Mouse (Mus musculus) urinary bladder, postnatal 36 days (tissue): ENCODE measurements around the gene Med12.
"Not testable (repeated sequence)": the region's sequence is repeated elsewhere in the genome, so short reads cannot be mapped to it uniquely, and the experiment has no call there.

Experiments used
- DNase-seq, 2 experiments: peaks; one replicate each; pipeline ENCODE4 v3.0.0; 2022; ENCODE audit warnings: low spot score in 2 of 2, mixed read lengths in 1 of 2

Gene Med12

DNA sequence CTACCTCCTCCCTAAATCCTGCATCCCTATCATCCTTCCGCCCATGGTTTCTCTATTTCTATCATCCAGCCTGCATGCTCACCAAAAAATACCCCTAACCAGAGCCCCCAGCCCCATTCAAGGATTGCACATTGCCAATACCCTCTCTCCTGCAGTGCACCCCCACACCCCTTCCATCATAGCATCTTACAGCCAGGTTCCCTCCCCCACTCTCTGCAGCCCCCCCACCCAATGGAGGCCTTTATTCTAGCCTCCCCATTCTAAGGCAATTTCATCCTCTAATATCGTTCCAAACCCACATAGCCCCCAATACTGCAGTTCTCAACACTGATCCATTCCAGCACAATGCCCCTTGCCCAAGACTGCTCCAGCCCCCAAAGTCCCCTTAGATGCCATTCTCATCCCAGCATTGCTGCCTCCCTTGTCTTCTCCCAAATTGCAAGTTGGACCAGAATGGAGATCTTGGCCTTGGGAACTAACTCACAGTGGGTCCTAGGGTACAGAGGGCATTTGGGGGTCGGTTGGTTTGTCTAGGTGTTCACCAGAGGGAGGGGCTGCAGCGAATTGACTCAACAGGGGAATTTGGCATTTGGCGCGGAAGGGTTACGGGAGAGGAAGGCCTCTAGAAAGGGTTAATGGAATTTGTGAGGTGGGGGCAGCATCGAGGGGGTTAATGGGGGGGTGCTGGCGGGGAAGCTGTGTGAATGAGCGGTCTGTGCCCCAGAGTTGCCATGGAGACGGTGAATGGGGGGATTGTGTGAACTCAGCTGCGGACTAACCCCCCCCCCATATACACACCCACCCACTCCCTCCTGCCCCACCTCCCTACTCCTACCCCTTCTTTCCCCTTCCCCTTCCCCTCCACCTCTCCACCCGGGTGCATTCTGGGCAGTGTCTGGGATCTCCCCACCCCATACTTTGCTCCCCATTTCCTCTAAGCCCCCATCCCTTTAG lies 25.9 kb downstream of the Med12 start:
- no peak for DNase-seq

DNA sequence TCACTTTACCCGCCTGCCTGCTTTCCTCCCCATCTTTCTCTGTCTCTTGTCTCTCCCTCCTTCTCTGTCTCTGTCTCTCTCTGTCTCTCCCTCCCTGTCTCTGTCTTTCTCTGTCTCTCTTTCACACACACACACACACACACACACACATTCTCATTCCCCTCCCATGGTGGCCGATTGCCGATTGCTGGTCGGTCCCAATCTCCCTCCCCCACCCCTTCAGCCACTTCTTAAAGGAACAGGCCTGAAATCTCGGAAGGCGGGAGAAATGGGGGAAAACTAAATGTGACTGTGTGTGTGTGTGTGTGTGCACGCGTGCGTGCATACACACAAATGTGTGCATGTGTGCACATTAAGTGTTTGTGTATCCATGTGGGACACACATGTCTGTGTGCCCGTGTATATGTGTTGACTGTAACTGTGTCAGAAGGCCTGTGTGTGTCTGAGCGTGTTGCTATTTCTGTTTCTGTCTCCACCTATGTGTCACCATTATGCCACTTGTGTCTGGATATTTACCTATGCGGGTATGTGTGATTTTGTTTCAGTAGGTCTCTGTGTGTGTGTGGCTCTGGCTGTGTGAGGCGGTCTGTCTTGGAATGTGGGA lies 26.7 kb downstream of the Med12 start:
- no peak for DNase-seq

GRCm38 (mm10) chrX:101301654-101302053 lies 27.8 kb downstream of the Med12 start:
- DNase-seq: no peak

- DNase-seq: no peak
Observed at GRCm38 (mm10) chrX:101304646-101305045, 30.8 kb downstream of the Med12 start.

- DNase-seq: no peak
Observed at GRCm38 (mm10) chrX:101309299-101309698, 35.5 kb downstream of the Med12 start.

DNA sequence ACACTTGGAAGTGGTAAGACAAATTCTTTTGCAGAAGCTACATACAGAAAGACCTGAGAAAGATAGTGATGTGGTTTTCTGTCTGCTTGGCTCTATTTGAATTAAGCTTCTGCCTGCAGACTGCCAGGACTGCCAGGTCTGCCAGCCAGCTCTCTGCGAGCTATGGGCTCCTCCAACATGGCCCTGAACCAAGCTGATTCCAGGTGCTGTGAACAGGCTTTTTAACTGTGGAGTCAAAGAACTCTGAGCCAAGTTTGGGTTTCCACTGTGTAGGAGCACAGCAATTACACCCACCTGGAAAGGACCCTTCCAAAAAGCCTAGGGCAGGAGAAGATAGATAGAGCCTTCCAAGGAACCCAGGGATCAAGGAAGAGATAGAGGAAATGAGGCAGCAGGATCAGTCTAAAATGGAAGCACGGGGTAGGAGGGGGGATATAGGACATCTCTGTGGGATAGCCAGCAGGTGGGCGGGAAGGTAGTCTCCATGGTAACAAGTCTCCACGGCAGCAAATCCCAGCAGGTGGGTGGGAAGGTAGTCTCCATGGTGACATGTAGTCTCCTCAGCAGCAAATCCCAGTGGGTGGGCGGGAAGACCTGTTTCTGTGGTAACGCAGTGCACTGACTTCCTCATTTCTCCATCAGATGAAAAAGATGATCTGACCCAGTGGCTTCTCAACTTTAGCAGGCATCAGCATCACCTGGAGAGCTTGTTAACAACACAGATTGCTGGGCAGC lies 40.0 kb downstream of the Med12 start:
- no peak for DNase-seq

GRCm38 (mm10) chrX:101319775-101320174 lies 45.9 kb downstream of the Med12 start:
- DNase-seq: no peak

DNA sequence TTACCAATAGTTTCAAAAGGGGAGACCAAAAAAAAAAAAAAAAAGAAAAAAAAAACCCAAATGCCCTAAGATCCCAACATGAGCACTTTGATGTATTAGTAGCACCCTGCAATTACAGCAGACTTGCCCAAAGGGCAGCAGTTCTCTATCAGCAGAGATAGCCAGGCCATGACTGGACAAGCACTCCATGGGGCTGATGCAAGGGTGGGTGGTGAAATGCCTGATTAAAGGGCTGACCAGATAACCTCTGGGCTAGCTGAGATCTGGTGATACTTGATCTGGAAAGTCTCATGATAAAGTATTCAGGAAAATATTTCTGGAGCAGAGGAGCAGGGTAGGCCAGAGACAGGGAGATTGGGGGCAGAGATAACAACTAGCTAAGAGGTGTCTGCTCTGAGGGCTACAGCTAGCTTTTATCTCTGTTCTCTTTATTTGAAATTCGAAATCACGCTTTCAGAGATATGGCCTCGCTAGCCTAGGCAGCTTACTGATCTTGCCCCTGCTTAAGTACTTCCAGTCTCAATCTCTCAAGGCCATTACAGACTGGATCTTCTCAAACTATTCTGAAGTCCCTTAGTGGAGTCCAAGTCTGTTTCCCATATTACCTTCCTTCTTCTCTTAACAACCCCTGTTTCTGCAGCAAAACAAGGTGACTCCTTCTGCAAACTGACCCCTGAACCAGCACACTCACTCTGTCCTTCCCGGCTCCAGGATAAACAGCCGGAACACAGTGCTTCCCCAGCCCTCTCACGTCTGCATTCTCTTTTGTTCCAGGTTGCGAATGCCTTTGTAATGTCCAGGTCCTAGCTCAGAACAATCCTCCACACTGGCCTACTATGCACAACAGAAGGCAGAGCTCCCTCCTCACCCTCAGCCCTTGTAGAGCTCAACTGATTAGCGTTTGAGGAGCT lies 52.4 kb downstream of the Med12 start:
- no peak for DNase-seq

DNA sequence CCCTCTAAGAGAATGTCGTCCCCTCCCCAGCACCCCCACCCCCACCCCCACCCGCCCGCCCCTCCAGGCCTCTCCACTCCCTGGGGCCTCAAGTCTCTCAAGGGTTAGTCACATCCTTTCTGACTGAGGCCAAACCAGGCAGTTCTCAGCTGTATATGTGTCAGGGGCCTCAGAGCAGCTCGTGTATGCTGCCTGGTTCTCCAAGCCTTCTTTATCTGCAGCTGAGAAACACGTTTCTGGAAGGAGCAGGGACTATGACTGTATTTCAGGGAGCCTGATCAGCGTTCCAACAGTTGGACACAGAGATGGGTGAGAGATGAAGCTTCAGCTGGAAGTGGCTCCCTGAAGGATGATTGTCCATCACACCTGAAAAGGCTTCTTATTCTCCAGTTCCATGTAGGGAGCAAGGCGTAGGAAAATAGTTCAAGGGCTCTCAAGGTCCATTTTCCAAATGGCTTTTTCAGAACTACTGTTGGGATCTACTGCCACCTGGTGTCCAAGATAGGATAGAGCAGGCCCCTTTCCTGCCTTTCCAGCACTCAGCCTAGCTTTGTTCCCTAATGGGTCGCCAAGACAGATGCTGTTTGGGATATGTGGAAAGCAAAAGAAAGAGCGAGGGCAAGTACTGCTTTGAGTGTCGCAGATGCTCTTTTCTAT lies 55.7 kb downstream of the Med12 start:
- DNase-seq: peak; percentile 38 to 40

- no peak for DNase-seq
Observed at GRCm38 (mm10) chrX:101332031-101332374, 58.2 kb downstream of the Med12 start.

DNA sequence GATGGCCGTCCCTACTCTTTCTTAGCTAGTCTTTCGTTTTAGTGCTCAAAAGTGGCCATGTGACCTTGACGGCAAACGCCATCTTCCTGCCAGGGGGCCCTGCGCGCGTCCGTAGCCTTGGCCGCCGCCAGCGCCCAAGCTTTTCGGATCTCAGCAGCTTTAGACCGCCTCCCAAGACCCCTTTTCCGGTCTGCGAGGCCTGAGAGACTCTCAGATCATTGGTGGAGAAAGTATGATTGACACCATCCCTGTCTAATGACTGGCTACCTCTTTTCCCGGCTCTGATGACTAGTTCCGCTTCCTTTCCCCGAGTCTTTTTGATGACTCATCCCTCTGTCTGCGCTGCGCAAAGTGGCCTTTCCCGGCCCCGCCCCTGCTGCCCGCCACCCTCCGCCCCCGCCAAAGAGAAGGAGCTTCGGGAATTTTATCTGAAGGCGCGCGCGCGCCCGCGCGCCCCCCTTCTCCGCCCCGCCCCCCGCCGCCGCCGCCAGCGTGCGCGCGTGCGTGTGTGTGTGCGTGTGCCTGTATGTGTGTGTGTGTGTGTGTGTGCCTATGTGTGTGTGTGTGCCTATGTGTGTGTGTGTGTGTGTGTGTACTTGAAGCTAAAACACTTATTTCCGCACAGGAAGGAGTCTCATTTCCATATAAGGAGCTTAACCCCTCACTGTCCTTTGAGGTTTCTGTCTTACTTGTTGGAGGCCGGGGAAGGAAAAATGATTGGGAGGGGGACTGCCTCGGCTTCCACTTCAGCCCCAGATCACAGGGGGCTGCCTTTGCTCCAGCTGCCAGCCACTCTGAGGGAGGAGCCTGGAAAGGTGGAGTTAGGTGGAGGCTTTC lies 58.8 kb downstream of the Med12 start:
- DNase-seq: peak; percentile 64 to 82

- DNase-seq: no peak
Observed at GRCm38 (mm10) chrX:101334606-101335005, 60.8 kb downstream of the Med12 start.

- no peak for DNase-seq
Observed at GRCm38 (mm10) chrX:101338666-101339065, 64.8 kb downstream of the Med12 start.

- not testable (repeated sequence) for DNase-seq
Observed at GRCm38 (mm10) chrX:101342837-101343236, 69.0 kb downstream of the Med12 start.

DNA sequence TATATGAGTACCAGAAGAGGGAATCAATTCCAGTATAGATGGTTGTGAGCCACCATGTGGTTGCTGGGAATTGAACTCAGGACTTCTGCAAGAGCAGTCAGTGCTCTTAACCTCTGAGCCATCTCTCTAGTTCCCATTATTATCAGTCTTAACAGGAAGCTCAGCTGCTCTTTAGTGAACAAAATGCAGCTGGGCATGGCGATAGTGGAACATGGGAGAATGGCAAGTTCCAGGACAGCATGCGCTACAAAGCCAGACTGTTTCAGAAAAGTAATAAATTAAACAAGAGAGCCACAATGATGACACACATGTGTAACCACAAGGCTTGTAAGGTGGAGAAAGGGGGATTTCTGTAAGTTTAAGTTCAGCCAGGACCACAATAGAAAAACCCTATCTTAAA lies 71.6 kb downstream of the Med12 start:
- DNase-seq: no peak

- no peak for DNase-seq
Observed at GRCm38 (mm10) chrX:101346475-101346874, 72.6 kb downstream of the Med12 start.
